Mouse (Mus musculus) C2C12 (cell line): ENCODE data around the gene Hapln2.

Source experiments
- CEBPB ChIP-seq: IDR thresholded peaks from one replicate; pipeline ENCODE4 v1.6.1; 2011; ENCODE audit warnings: low read depth, mild to moderate bottlenecking, control low read depth, moderate library complexity
- CTCF ChIP-seq: IDR thresholded peaks from one replicate; pipeline ENCODE4 v1.5.1; 2011; ENCODE audit not compliant: control insufficient read depth, insufficient read depth, insufficient read length
- MYOG ChIP-seq: IDR thresholded peaks from one replicate; pipeline ENCODE4 v1.6.1; 2011; ENCODE audit not compliant: control insufficient read depth, insufficient read length; ENCODE audit errors: extremely low read depth
- USF1 ChIP-seq: IDR thresholded peaks from one replicate; pipeline ENCODE4 v1.6.1; 2011; ENCODE audit warnings: low read depth, mild to moderate bottlenecking, control low read depth, moderate library complexity

- TF ChIP-seq CEBPB (no peak), CTCF (no peak), MYOG (no peak), USF1 (no peak)
Measured at GRCm38 (mm10) chr3:88049532-88049931, 22.1 kb upstream of the Hapln2 start.
